Mouse (Mus musculus) MEL-GATA-1-ER (cell line): ENCODE results near the gene Cox7a2l.

ENCODE experiments used
- DNase-seq: peaks from one replicate; pipeline ENCODE4 v3.0.0-alpha.2; 2012; ENCODE audit warnings: low read depth; ENCODE audit errors: extremely low read depth

Cox7a2l gene

DNA sequence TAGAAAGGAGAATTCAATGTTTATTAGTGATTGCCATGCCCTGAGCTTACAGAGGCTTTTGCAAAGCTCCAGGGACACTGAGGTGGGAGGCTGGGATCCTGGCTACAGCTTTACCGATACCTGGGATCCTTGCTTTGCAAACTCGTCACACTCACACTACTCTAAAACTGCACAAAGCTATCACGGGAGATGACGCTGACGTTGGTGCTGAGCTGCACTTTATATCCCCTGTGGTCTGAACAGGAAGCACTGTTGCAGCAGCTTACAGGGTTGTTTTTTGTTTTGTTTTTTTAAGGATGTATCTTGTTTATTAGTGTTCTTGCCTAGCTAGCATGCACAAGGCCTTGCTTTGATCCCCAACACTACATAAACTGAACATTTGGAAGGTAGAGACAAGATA, 63.5 kb downstream of the Cox7a2l start:
- no peak for DNase-seq

- no peak for DNase-seq
These were observed 64.7 kb downstream of the Cox7a2l start for GRCm38 (mm10) chr17:83452451-83452850.
